Mouse (Mus musculus): Measurements from ENCODE around the gene Pcyox1. TPM values are rescaled to one million over a fixed set of nuclear protein-coding genes. Genes with fewer than 3 reads are reported as not detected.

The Pcyox1 gene
- total RNA-seq (2014; rRNA removed) (105 and 113 TPM in 2 replicates), polyA plus RNA-seq (2015; fragmentation: Nextera tagmentation; extraction: Ambion mirVana) (90.1 and 99.2 TPM in 2 replicates)

GRCm38 (mm10) chr6:86396581-86397256, at the start of gene Pcyox1:
Gene Pcyox1, minus strand, starts transcription at chr6:86397154.
- Histone ChIP-seq H3K4me3 (ENCODE audit: low read depth, low read length) (peak within 1 kb of the TSS; percentile 85), H3K4me1 (ENCODE audit: insufficient read depth) (peaks cover 13% of the 10 kb centered on the region), H3K9ac (peak within 1 kb of the TSS; percentile 97), H3K36me3 (ENCODE audit: insufficient read depth) (peaks cover 12% of the 10 kb centered on the region), H3K27ac (ENCODE audit: low read depth, low read length) (peak within 1 kb of the TSS; percentile 95), H3K9me3 (ENCODE audit: low read length) (no peaks in the 10 kb centered on the region), H3K4me2 (ENCODE audit: low read depth) (peak within 1 kb of the TSS; percentile 71), H3K27me3 (ENCODE audit: insufficient read depth, low read length) (no peaks in the 10 kb centered on the region)
- DNase-seq (peak; percentile 92), ATAC-seq (peak; percentile 94)
- 4% methylated on average over 51 of the region's 51 CpGs for WGBS
- TF ChIP-seq CTCF (IDR thresholded peaks at IDR 0.05; ENCODE audit: low read depth): no peak

DNA sequence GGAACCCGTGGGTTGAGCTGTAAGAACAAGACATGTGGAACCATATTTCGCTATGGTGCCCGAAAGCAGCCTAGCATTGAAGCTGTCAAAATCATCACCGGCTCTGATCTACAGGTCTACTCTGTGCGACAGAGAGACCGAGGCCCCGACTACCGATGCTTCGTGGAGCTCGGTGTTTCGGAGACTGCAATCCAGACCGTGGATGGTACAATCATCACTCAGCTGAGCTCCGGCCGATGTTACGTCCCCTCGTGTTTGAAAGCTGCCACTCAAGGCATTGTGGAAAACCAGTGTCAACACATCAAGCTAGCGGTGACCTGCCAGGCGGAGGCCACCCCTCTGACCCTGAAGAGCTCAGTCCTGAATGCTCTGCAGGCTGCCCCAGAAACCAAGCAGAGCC, 48.6 kb upstream of the Pcyox1 start:
- Histone ChIP-seq H3K4me2 (ENCODE audit: low read depth) (no peak overlapping the region), H3K4me1 (ENCODE audit: insufficient read depth) (no peaks in the 10 kb centered on the region), H3K4me3 (ENCODE audit: low read depth, low read length) (no peak overlapping the region), H3K9ac (no peak overlapping the region), H3K9me3 (ENCODE audit: low read length) (no peaks in the 10 kb centered on the region), H3K27me3 (ENCODE audit: insufficient read depth, low read length) (no peaks in the 10 kb centered on the region), H3K27ac (ENCODE audit: low read depth, low read length) (no peak overlapping the region), H3K36me3 (ENCODE audit: insufficient read depth) (peaks cover 51% of the 10 kb centered on the region)
- no peak for DNase-seq
- ATAC-seq: no peak
- 94% methylated on average over 18 of the region's 18 CpGs for WGBS
- TF ChIP-seq CTCF (IDR thresholded peaks at IDR 0.05; ENCODE audit: low read depth): no peak

DNA sequence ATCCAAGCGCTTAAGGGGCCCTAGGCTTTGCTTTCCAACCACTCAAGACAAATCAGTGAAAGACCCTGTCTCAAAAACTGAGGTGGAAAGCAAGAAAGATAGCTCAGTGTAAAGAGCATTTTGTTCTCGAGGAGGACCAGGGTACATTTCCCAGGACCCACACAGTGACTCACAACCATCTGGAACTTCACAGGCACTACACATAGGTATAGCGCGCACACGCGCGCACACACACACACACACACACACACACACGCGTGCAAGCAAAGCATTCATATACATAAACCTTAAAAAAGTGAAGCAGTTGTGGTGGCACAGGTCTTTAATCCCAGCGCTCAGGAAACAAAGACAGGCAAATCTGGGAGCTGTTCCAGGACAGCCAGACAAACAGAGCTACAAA, 44.6 kb upstream of the Pcyox1 start:
- ATAC-seq (no peak), DNase-seq (no peak)
- no peak for TF ChIP-seq CTCF (IDR thresholded peaks at IDR 0.05; ENCODE audit: low read depth)
- H3K4me3 ChIP-seq (ENCODE audit: low read depth, low read length): no peak overlapping the region
- H3K4me2 ChIP-seq (ENCODE audit: low read depth): no peak overlapping the region
- H3K4me1 ChIP-seq (ENCODE audit: insufficient read depth): peaks cover 7% of the 10 kb centered on the region
- 89% methylated on average over 10 of the region's 10 CpGs for WGBS
- H3K27ac ChIP-seq (ENCODE audit: low read depth, low read length): no peak overlapping the region
- H3K27me3 ChIP-seq (ENCODE audit: insufficient read depth, low read length): no peaks in the 10 kb centered on the region
- no peak overlapping the region for H3K9ac ChIP-seq
- no peaks in the 10 kb centered on the region for H3K9me3 ChIP-seq (ENCODE audit: low read length)
- peaks cover 28% of the 10 kb centered on the region for H3K36me3 ChIP-seq (ENCODE audit: insufficient read depth)

GRCm38 (mm10) chr6:86439531-86439930, 42.6 kb upstream of the Pcyox1 start:
- no peaks in the 10 kb centered on the region for H3K27me3 ChIP-seq (ENCODE audit: insufficient read depth, low read length)
- H3K4me1 ChIP-seq (ENCODE audit: insufficient read depth): peaks cover 7% of the 10 kb centered on the region
- H3K4me2 ChIP-seq (ENCODE audit: low read depth): peak overlapping the region; percentile 62
- peak overlapping the region; percentile 72 for H3K9ac ChIP-seq
- peak overlapping the region; percentile 82 for H3K27ac ChIP-seq (ENCODE audit: low read depth, low read length)
- H3K9me3 ChIP-seq (ENCODE audit: low read length): no peaks in the 10 kb centered on the region
- H3K4me3 ChIP-seq (ENCODE audit: low read depth, low read length): peak overlapping the region; percentile 52
- no peak for DNase-seq
- peaks cover 32% of the 10 kb centered on the region for H3K36me3 ChIP-seq (ENCODE audit: insufficient read depth)
- ATAC-seq: no peak
- WGBS: 88% methylated on average over 1 of the region's 1 CpGs
- no peak for TF ChIP-seq CTCF (IDR thresholded peaks at IDR 0.05; ENCODE audit: low read depth)

- peak overlapping the region; percentile 62 for H3K4me2 ChIP-seq (ENCODE audit: low read depth)
- no peaks in the 10 kb centered on the region for H3K27me3 ChIP-seq (ENCODE audit: insufficient read depth, low read length)
- no peak for TF ChIP-seq CTCF (IDR thresholded peaks at IDR 0.05; ENCODE audit: low read depth)
- 4% methylated on average over 13 of the region's 13 CpGs for WGBS
- no peaks in the 10 kb centered on the region for H3K9me3 ChIP-seq (ENCODE audit: low read length)
- H3K27ac ChIP-seq (ENCODE audit: low read depth, low read length): peak overlapping the region; percentile 82
- H3K4me1 ChIP-seq (ENCODE audit: insufficient read depth): peaks cover 7% of the 10 kb centered on the region
- H3K4me3 ChIP-seq (ENCODE audit: low read depth, low read length): peak overlapping the region; percentile 52
- peaks cover 32% of the 10 kb centered on the region for H3K36me3 ChIP-seq (ENCODE audit: insufficient read depth)
- no peak; the same call in 1 of the 2 replicates for ATAC-seq
- DNase-seq: no peak
- peak overlapping the region; percentile 72 for H3K9ac ChIP-seq
These were observed 42.2 kb upstream of the Pcyox1 start for GRCm38 (mm10) chr6:86439119-86439496.

- H3K9ac ChIP-seq: peak within 1 kb of the TSS; percentile 72
- no peaks in the 10 kb centered on the region for H3K9me3 ChIP-seq (ENCODE audit: low read length)
- H3K4me1 ChIP-seq (ENCODE audit: insufficient read depth): peaks cover 7% of the 10 kb centered on the region
- H3K27ac ChIP-seq (ENCODE audit: low read depth, low read length): peak within 1 kb of the TSS; percentile 82
- DNase-seq: peak; percentile 98
- no peaks in the 10 kb centered on the region for H3K27me3 ChIP-seq (ENCODE audit: insufficient read depth, low read length)
- peak within 1 kb of the TSS; percentile 52 for H3K4me3 ChIP-seq (ENCODE audit: low read depth, low read length)
- TF ChIP-seq CTCF (IDR thresholded peaks at IDR 0.05; ENCODE audit: low read depth): peak; percentile 78
- H3K4me2 ChIP-seq (ENCODE audit: low read depth): peak within 1 kb of the TSS; percentile 62
- peaks cover 31% of the 10 kb centered on the region for H3K36me3 ChIP-seq (ENCODE audit: insufficient read depth)
- 2% methylated on average over 59 of the region's 59 CpGs for WGBS
- ATAC-seq: peak; percentile 95
These were observed 41.5 kb upstream of the Pcyox1 start, which contains the start of gene C87436 for GRCm38 (mm10) chr6:86438272-86439118. Gene C87436, plus strand, starts transcription at chr6:86438374.

- no peaks in the 10 kb centered on the region for H3K27me3 ChIP-seq (ENCODE audit: insufficient read depth, low read length)
- H3K9ac ChIP-seq: peak overlapping the region; percentile 72
- peak overlapping the region; percentile 82 for H3K27ac ChIP-seq (ENCODE audit: low read depth, low read length)
- peak; percentile 71 for TF ChIP-seq CTCF (IDR thresholded peaks at IDR 0.05; ENCODE audit: low read depth)
- H3K4me3 ChIP-seq (ENCODE audit: low read depth, low read length): peak overlapping the region; percentile 52
- no peaks in the 10 kb centered on the region for H3K9me3 ChIP-seq (ENCODE audit: low read length)
- 2% methylated on average over 14 of the region's 14 CpGs for WGBS
- DNase-seq (no peak), ATAC-seq (peak; percentile 26)
- H3K36me3 ChIP-seq (ENCODE audit: insufficient read depth): peaks cover 33% of the 10 kb centered on the region
- peak overlapping the region; percentile 62 for H3K4me2 ChIP-seq (ENCODE audit: low read depth)
- H3K4me1 ChIP-seq (ENCODE audit: insufficient read depth): peaks cover 7% of the 10 kb centered on the region
These were observed 40.8 kb upstream of the Pcyox1 start for GRCm38 (mm10) chr6:86437711-86438110.
